Mouse (Mus musculus) urinary bladder, postnatal 10 days (tissue): ENCODE data around the gene Gm5741.
"Not testable (repeated sequence)": the region's sequence is repeated elsewhere in the genome, so short reads cannot be mapped to it uniquely, and the experiment has no call there.

Source experiments
- DNase-seq: peaks from one replicate; pipeline ENCODE4 v3.0.0; 2022; ENCODE audit warnings: low spot score

Gm5741 gene

GRCm38 (mm10) chr8:85067982-85068381 lies at the start of gene Gm5741:
Gene Gm5741 (minus strand): TSS chr8:85067982.
- DNase-seq: no peak

- DNase-seq: no peak
These were observed 49.2 kb upstream of the Gm5741 start for GRCm38 (mm10) chr8:85116984-85117383.

- no peak for DNase-seq
These were observed 47.7 kb upstream of the Gm5741 start for GRCm38 (mm10) chr8:85115501-85115900.

- DNase-seq: no peak
These were observed 45.5 kb upstream of the Gm5741 start for GRCm38 (mm10) chr8:85113241-85113640.

- no peak for DNase-seq
These were observed 32.4 kb upstream of the Gm5741 start for GRCm38 (mm10) chr8:85100076-85100665.

- no peak for DNase-seq
These were observed 29.1 kb upstream of the Gm5741 start for GRCm38 (mm10) chr8:85096850-85097249.

GRCm38 (mm10) chr8:85096196-85096595 lies 28.4 kb upstream of the Gm5741 start:
- DNase-seq: no peak

- DNase-seq: no peak
These were observed 27.8 kb upstream of the Gm5741 start for GRCm38 (mm10) chr8:85095566-85095965.

GRCm38 (mm10) chr8:85095051-85095450 lies 27.3 kb upstream of the Gm5741 start:
- DNase-seq: no peak

GRCm38 (mm10) chr8:85091526-85092090 lies 23.8 kb upstream of the Gm5741 start:
- no peak for DNase-seq

GRCm38 (mm10) chr8:85090856-85091255 lies 23.1 kb upstream of the Gm5741 start:
- DNase-seq: no peak

- DNase-seq: no peak
These were observed 21.0 kb upstream of the Gm5741 start for GRCm38 (mm10) chr8:85088771-85089170.

GRCm38 (mm10) chr8:85086238-85086637 lies 18.5 kb upstream of the Gm5741 start:
- DNase-seq: no peak

- DNase-seq: no peak
These were observed 16.9 kb upstream of the Gm5741 start for GRCm38 (mm10) chr8:85084633-85085032.

- peak; percentile 68 for DNase-seq
These were observed 15.5 kb upstream of the Gm5741 start, which contains the start of gene Man2b1 for GRCm38 (mm10) chr8:85083108-85083813. Gene Man2b1 (plus strand): TSS chr8:85083270.

GRCm38 (mm10) chr8:85082169-85082568 lies 14.4 kb upstream of the Gm5741 start:
- not testable (repeated sequence) for DNase-seq

GRCm38 (mm10) chr8:85081216-85081555 lies 13.4 kb upstream of the Gm5741 start, which contains the start of gene Wdr83:
Gene Wdr83 (minus strand): TSS chr8:85081306.
- DNase-seq: no peak

- DNase-seq: no peak
These were observed 12.9 kb upstream of the Gm5741 start, which contains the start of gene Wdr83os for GRCm38 (mm10) chr8:85080532-85081215. Gene Wdr83os (plus strand): TSS chr8:85080740.

- no peak for DNase-seq
These were observed 12.4 kb upstream of the Gm5741 start for GRCm38 (mm10) chr8:85080214-85080531.

- no peak for DNase-seq
These were observed 9.2 kb upstream of the Gm5741 start for GRCm38 (mm10) chr8:85076993-85077392.

GRCm38 (mm10) chr8:85076001-85076400 lies 8.2 kb upstream of the Gm5741 start:
- no peak for DNase-seq

GRCm38 (mm10) chr8:85074617-85075016 lies 6.8 kb upstream of the Gm5741 start:
- DNase-seq: no peak

- no peak for DNase-seq
These were observed 6.4 kb upstream of the Gm5741 start for GRCm38 (mm10) chr8:85074167-85074566.
